Mouse (Mus musculus): ENCODE measurements around the gene Rasgrp4. TPM values are rescaled to one million over a fixed set of nuclear protein-coding genes. Genes with fewer than 3 reads are reported as not detected.
A peak's percentile ranks its signal among the peaks of the same experiment; 100 is the strongest.

The Rasgrp4 gene
- total and polyA plus RNA-seq, 3 experiments = 0.26 to 3.2 (median 1.4) TPM

- H3K9ac ChIP-seq (ENCODE audit: insufficient read depth, low read depth) = peak within 1 kb of the TSS; percentile 99
- H3K27ac ChIP-seq (ENCODE audit: insufficient read depth, low read depth) = peak within 1 kb of the TSS; percentile 81
- H3K4me1 ChIP-seq (ENCODE audit: control insufficient read depth in 1 of 2, insufficient read depth in 2 of 2) = peaks cover 4 to 14% of the 10 kb centered on the region in 2 experiments; a peak in 3 of 4 replicates
- no peaks in the 10 kb centered on the region for H3K9me3 ChIP-seq (replicated peaks; ENCODE audit: low read length)
- peaks cover 25 to 36% of the 10 kb centered on the region in 2 experiments for H3K36me3 ChIP-seq (replicated peaks in 1 of 2; ENCODE audit: control insufficient read depth in 1 of 2, insufficient read depth in 1 of 2, low read length in 1 of 2)
- H3K4me3 ChIP-seq (replicated peaks in 1 of 3; ENCODE audit: low read depth in 2 of 3, low read length in 2 of 3, poor library complexity in 1 of 3) = peak within 1 kb of the TSS; percentile 90 to 97 (median 96)
- H3K4me2 ChIP-seq (ENCODE audit: insufficient read depth, low read depth, poor library complexity, severe bottlenecking) = peak within 1 kb of the TSS; percentile 97
- H3K27me3 ChIP-seq (replicated peaks) = no peaks in the 10 kb centered on the region
- H3K79me2 ChIP-seq (replicated peaks; ENCODE audit: control insufficient read depth, extremely low read depth, insufficient read depth, poor library complexity, severe bottlenecking) = peaks cover 37% of the 10 kb centered on the region
- peak; percentile 98 for DNase-seq (ENCODE audit: extremely low read depth)
- dilution Hi-C loops (cut with MboI; ENCODE audit: extremely low pct_ligation_motif_present, extremely low pct_unique_long_range_greater_than_20kb, low sequenced_read_pairs) (no loop called here), in situ Hi-C loops (cut with MboI; ENCODE audit: low pct_ligation_motif_present, low pct_unique_long_range_greater_than_20kb, low sequenced_read_pairs) (no loop called here)
- no peak for TF ChIP-seq MXI1 (IDR thresholded peaks at IDR 0.05; ENCODE audit: low read depth, low read length)
- TF ChIP-seq PAX5 (IDR thresholded peaks at IDR 0.05; ENCODE audit: low read length) = no peak
- TF ChIP-seq MAX (IDR thresholded peaks at IDR 0.05; ENCODE audit: low read length) = peak; percentile 36; the same call in 1 of the 2 replicates
- peak; percentile 96 for TF ChIP-seq NELFE (IDR thresholded peaks at IDR 0.05; ENCODE audit: low read depth, low read length)
- TF ChIP-seq GABPA (IDR thresholded peaks at IDR 0.05; ENCODE audit: insufficient replicate concordance, low read depth, low read length) = no peak; the same call in 1 of the 2 replicates
- TF ChIP-seq RAD21 (IDR thresholded peaks at IDR 0.05; ENCODE audit: low read depth, low read length) = peak; percentile 50
- peak; percentile 61; the same call in 1 of the 2 replicates for TF ChIP-seq MEF2A (IDR thresholded peaks at IDR 0.05; ENCODE audit: borderline replicate concordance, low read depth, low read length)
- TF ChIP-seq MAZ (IDR thresholded peaks at IDR 0.05; ENCODE audit: low read depth, low read length) = peak; percentile 84; the same call in 1 of the 2 replicates
- peak; percentile 68; the same call in 1 of the 2 replicates for TF ChIP-seq IRF4 (IDR thresholded peaks at IDR 0.05; ENCODE audit: low read depth, low read length)
- peak; percentile 66; the same call in 1 of the 2 replicates for TF ChIP-seq SIN3A (IDR thresholded peaks at IDR 0.05; ENCODE audit: low read length)
- TF ChIP-seq POLR2AphosphoS2 (IDR thresholded peaks at IDR 0.05; ENCODE audit: low read depth, low read length) = peak; percentile 56; the same call in 1 of the 2 replicates
- TF ChIP-seq HCFC1 (IDR thresholded peaks at IDR 0.05; ENCODE audit: low read depth, low read length) = peak; percentile 80
- TF ChIP-seq MYC (IDR thresholded peaks at IDR 0.05; ENCODE audit: low read depth, low read length) = no peak
- 0 out of 2 replicates have a peak, but pooled peaks have one; percentile 33 for TF ChIP-seq TBP (conservative IDR thresholded peaks at IDR 0.05; ENCODE audit: low read depth, low read length)
- TF ChIP-seq E2F4 (IDR thresholded peaks at IDR 0.05; ENCODE audit: insufficient replicate concordance, low read depth, low read length) = no peak
- TF ChIP-seq POLR2A (IDR thresholded peaks at IDR 0.05; ENCODE audit: low read depth, low read length) = peak; percentile 92
- peak; percentile 96 for TF ChIP-seq TCF12 (IDR thresholded peaks at IDR 0.05; ENCODE audit: low read depth, low read length)
- TF ChIP-seq NRF1 (IDR thresholded peaks at IDR 0.05; ENCODE audit: low read depth, low read length) = peak; percentile 44; the same call in 1 of the 2 replicates
- peak in 1 of 2 experiments; percentile 66; a peak in 2 of 4 replicates for TF ChIP-seq CTCF (conservative IDR thresholded peaks at IDR 0.05 in 1 of 2, IDR thresholded peaks at IDR 0.05 in 1 of 2; ENCODE audit: low read depth in 2 of 2, low read length in 2 of 2)
- TF ChIP-seq JUND (conservative IDR thresholded peaks at IDR 0.05; ENCODE audit: low read depth, low read length) = no peak
- no peak for TF ChIP-seq EP300 (IDR thresholded peaks at IDR 0.05; ENCODE audit: low read length)
- TF ChIP-seq USF1 (IDR thresholded peaks at IDR 0.05; ENCODE audit: low read depth, low read length) = no peak
- TF ChIP-seq ZNF384 (IDR thresholded peaks at IDR 0.05; ENCODE audit: low read depth, low read length) = no peak
- no peak for TF ChIP-seq ZKSCAN1 (IDR thresholded peaks at IDR 0.05; ENCODE audit: borderline replicate concordance, low read depth, low read length)
- no peak; the same call in 1 of the 2 replicates for TF ChIP-seq RCOR1 (conservative IDR thresholded peaks at IDR 0.05; ENCODE audit: low read depth, low read length)
- TF ChIP-seq UBTF (IDR thresholded peaks at IDR 0.05; ENCODE audit: low read depth, low read length) = peak; percentile 77; the same call in 1 of the 2 replicates
- TF ChIP-seq CHD2 (IDR thresholded peaks at IDR 0.05; ENCODE audit: low read length) = no peak
- peak; percentile 43; the same call in 1 of the 2 replicates for TF ChIP-seq SMC3 (IDR thresholded peaks at IDR 0.05; ENCODE audit: low read depth, low read length)
- TF ChIP-seq KAT2A (IDR thresholded peaks at IDR 0.05; ENCODE audit: insufficient replicate concordance, low read length) = peak; percentile 61; the same call in 1 of the 2 replicates
- TF ChIP-seq ZMIZ1 (IDR thresholded peaks at IDR 0.05; ENCODE audit: low read depth, low read length) = peak; percentile 80; the same call in 1 of the 2 replicates
- 0 out of 2 replicates have a peak, but pooled peaks have one; percentile 33 for TF ChIP-seq ETS1 (conservative IDR thresholded peaks at IDR 0.05; ENCODE audit: low read depth, low read length)
- TF ChIP-seq ELF1 (IDR thresholded peaks at IDR 0.05; ENCODE audit: low read depth, low read length) = peak; percentile 89
Observed at GRCm38 (mm10) chr7:29180077-29180853, 45.6 kb downstream of the Rasgrp4 start, which contains the start of gene Psmd8. Psmd8 (minus strand) TSS chr7:29180701.
